Mouse (Mus musculus): Measurements from ENCODE around the gene Spata1.

The Spata1 gene

DNA sequence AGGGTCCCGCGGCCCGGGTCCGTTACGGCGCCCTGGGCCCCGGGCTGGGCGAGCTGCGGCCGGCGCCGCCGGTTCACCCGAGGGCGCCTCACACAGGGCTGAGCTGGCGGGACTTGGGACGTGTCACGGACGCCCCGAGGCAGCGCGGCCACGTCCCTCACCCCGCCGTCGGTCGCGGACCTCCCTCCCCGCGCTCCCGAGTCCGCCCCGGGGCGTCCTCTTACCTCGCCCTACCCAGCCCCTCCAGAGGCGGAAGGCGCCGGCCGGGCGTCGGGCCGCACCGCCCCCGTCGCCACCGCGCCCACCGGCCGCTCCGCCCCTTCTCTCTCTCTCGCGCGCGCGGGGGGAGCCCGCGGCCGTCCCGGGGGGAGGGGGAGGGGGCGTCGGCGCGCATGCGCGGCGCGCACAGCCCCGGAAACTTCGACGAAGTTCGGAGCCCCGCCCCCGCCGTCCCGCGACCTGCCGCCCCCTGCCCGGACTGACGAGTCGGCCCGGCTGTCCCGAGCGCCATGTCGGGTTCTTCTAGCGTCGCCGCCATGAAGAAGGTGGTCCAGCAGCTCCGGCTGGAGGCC is at the start of gene Spata1, which contains the start of gene Gng5:
Spata1 (minus strand) TSS at position 323 of the 572 bp plus-strand sequence.
Gng5 (plus strand) TSS at position 377 of the 572 bp plus-strand sequence.
- DNase-seq = peak; percentile 80

DNA sequence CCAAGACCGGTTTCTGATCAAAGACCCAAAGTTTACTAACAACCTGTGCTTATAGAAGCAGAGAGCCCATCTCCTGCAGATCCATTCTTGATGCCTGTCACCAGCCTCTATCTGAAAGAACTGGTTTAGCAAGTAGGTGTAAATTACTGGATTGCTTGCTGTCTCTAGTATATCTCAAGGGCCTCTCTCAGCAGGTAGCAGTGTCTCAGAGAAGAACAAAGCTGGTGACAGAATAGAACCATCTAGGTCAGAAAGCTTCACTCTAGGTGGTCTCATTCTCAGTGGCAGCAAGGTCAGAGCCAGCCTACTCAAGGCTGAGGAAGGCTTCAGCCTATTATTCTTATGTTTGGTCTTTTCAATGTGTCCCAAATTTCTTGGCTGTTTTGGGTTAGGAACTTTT is 44.1 kb upstream of the Spata1 start:
- DNase-seq = no peak

DNA sequence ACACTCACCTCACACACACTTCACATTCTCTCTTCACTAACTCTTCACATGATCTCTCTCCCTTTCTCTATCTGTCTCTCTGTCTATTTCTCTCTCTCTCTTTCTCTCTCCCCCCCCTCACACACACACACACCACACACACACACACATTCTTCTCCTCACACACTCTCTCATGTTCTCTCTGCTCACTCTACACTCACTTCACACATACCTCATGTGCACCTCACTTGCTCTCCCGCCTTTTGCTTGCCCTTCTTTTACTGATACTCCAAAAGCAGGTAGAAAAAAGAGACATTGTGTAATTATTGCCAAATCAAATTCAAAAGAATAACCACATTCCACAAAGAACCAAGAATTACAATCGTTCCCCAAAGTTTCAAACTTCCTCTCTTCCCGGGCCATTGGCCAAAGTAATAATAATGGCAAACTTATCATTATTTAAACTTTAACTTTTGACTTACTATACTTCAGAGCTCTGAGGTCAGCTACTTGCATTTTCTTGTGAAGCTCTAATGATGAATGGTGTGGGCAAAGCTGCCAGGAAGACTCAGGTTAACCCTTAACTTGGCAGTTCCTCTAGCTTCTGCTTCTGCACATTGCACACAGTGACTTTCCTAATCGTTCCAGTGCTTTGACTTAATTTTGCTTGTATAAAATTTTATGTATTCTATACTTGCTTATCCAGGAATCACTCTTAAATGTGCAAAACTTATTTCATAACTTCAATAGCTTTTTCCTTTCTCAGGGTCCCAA is 41.1 kb upstream of the Spata1 start:
- no peak for DNase-seq

DNA sequence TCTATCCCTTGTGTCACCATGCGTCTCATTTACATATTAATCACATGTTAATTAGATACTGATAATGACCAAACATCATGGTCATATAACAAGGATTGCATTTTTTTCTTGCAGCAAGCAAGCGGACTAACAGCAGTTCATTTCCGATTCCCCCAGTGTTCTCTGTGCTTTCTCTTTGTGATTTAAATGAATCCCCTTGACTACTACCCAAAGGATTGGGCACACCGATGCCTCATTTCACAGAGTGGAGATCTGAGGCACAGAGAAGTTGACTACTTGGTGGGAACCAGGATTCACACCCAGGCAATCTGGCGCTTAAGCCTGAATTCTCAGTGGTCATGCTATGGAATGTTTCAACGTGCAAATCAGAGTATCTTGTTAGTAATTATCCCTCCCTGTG is 35.4 kb upstream of the Spata1 start:
- no peak for DNase-seq

DNA sequence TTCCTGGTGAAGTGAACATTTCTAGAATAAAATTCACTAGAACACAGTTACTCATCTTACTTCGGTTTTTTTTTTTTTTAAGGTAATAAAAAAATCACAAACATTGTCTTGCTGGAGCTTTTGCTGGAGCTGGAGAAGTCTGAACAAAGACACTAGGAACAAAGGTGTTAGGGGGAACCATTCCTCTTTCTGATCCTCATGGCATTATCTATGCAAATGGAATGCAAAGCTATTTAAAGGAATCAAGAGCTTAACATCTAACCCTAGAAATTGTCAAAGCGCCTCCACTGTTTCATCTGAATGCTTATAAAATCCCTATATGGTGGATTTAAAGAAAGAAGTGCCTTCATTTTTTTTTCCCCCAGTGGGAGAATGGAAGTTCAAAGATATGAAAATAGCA is 28.8 kb upstream of the Spata1 start:
- no peak for DNase-seq

DNA sequence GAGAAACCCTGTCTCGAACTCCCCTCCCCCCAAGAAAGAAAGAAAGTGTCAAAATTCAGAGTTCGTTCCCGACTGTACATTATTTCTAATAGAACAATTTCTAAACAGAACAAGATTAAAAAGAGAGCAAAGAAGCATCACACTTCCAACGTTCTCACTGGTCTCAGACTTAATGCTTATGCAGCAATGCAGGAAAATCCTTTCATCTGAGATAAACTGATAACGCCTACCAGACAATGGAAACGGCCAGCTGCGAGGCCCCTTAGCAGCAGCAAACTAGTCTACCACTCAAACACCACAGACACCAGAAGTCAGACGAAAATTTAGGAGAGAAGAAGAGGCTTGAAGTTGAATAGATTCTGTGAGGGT is 22.1 kb upstream of the Spata1 start:
- DNase-seq = no peak

DNA sequence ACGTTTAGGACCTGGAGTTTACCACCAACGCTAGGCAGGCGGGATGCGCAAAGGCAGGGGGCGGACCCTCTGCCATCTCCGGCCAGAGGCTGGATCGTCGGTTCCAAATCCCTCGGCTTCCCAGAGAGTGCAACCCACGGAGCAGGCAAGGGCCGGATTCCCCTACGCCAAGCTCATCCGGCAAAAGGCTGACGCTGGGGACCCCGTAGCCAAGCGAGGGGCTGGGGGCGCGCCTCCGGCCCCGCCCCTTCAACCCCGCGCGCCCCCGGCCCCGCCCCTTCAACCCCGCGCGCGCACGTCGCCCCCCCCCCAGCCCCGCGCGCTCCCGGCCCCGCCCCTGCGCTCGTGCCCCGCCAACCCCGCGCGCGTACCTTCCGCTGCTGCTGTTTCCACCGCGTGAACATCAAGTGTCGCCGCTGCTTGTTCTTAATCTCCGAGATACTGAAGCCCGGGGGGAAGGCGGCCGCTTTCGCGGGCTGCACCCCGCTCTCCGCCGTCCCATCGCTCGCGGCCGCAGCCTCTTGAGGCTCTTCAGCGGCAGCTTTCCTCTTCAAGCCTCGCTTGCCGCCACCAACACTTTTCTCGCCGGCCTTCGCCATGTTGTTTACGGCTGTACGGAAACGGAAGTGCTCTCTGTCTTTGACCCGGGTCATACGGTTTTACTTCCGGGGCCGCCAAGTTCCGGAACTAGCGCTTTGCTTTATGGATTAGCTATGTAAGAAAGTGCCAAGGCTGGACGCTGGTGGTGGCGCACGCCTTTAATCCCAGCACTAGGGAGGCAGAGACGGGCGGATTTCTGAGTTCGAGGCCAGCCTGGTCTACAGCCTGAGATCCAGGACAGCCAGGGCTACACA is 21.5 kb upstream of the Spata1 start, which contains the start of gene Rpf1:
Rpf1 (minus strand) TSS at position 632 of the 854 bp plus-strand sequence.
- DNase-seq = peak; percentile 81

DNA sequence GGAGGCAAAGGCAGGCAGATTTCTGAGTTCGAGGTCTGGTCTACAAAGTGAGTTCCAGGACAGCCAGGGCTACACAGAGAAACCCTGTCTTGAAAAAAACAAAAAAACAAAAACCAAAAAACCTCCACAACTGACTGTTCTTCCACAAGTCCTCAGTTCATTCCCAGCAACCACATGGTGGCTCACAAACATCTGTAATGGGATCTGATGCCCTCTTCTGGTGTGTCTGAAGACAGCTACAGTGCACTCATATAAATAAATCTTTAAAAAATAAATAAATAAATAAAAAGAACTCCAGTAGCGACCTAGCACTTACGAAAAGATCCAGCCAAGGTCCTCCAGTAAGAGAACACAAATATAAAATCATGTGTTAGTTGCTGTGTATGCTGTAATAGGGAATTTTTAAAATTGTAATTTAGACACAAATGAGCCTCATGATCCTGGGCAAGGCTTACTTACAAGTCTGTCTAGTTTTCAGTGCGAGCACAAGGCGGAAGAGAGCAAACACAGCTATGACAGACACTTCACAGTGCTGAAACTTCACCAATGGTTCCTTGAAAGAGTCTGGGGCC is 20.8 kb upstream of the Spata1 start:
- no peak for DNase-seq

DNA sequence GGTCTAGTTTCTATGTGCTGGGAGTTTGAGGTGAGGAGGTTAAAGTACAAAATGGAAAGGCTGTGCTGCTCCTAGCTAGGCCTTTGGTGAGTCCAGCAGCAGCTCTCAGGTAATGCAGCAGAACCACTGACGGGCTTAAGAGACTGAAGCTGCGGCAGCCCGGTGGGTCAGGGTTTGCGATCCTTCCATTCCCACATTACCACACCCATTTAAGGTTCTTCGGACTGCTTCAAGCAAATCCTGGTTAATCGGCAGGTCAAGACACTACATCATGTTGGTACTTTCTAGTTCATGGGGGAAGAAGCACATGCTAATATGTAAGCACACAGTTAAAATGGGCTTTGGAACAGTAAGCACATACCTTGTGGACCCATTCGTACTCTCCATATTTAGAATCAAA is 7.2 kb upstream of the Spata1 start:
- DNase-seq = no peak

DNA sequence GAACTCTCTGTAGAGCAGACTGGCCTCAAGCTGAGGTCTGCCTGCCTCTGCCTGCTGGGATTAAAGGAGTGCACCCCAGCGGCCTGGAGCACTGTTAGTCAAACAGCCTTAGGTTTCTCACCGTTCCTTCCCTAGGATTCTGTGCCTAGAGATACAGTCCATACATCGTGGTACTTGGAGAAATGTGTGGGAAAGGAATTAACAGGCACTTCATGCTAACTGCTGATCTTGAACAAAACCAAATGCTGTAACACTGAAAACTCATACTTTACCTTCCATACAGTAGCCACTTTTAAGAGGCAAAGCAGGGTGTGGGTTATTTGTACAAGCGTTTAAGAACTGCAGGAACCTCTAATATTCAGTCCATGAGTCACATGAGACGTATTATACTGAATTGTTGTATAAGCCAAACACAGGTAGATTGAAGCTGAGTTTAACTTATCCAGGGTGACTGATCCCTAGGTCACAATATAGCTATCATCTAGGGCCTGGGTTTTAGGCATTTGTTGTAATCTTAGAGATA is 2.1 kb upstream of the Spata1 start:
- DNase-seq = no peak

DNA sequence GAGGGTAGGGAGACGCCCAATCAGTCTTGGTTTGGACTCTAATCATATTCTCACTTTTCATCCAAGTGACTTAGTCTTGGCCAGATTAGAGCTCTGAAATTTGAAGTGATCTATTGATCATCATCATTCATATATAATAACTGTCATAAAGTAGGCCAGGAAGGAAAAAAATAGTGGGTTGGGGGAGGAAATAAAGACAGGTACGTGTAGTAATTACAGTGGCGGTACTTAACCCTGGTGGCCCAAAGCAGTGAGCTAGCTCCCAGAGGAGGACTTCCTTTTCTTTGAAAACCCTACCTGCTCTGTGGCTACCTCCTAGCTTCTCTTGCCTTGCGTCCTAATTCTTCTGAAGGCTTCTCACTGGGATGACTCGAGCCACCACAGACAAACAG is 1.3 kb upstream of the Spata1 start:
- no peak for DNase-seq

DNA sequence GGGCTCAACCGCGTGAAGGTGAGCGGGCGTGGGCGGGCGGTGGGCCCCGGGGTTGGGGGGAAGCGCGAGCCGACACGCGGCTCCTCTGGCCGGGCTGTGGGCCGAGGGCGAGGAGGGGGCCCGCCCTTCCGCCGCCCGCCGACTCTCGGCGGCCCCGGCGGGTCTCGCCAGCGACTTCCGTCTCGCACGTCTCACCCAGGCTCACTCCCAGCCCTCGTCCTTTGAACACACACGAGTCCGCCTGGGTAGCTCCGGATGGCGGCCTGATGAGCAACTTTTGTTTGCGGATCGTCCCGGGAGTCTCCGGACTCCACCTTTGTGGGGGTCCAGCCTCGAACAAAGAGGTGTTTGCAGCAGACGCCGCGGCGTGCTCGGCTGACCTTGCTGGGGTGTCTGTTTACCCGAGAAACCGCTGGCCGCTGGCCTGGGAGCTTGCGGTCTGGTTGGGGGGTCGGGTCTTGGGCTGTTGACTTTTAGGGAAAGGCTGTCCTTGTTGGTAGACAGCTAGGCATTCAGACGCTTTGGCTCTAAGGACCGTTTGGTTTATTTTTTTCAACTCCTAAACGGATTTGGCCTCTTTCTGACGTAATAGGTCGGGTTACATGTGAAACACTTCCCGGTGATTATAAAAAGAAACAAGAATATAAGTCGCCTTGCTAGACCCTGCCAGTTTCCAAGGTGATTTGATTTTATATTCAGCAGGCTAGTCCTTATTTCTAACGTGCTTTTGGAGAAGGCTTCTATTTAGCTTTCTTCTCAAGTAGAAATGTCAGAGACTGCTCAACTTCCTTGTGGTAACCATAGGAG is 653 bp upstream of the Spata1 start:
- no peak for DNase-seq

DNA sequence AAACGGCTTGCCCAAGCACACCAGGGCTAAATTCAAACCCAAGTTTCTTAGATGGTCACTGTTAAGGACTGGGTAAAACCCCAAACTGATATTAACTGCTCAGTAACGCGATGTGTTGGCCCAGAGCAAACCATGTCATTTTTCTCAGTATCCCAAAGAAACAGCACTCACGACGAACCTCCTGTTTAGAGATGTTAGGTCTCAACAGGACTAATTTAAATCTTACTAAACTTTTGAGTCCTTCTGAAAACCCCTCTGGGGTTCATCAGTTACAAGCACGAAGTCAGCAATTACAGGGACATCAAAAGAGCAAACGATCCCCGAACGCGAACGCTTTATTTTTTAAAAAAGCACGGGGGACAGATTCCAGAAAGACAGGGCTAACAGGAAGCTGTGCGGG is 564 bp downstream of the Spata1 start:
- DNase-seq = no peak

DNA sequence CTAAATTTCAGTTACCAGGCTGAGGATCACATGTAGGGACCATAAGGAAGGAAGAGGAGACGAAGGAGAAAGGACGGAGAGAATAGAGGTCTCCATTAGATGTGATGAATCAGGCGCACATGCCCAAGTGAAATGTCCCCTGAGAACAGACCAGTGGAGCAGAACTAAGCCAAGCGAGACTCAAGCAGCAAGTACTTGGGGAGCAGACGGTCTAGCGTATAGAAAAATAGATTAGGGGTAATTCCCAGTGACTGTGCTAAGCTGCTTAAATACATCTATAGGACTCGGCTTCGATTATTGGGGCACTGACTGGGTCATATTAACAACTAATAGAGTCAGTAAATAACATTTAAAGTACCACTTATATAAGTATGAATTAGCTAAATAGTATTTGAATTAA is 4.6 kb downstream of the Spata1 start:
- no peak for DNase-seq

DNA sequence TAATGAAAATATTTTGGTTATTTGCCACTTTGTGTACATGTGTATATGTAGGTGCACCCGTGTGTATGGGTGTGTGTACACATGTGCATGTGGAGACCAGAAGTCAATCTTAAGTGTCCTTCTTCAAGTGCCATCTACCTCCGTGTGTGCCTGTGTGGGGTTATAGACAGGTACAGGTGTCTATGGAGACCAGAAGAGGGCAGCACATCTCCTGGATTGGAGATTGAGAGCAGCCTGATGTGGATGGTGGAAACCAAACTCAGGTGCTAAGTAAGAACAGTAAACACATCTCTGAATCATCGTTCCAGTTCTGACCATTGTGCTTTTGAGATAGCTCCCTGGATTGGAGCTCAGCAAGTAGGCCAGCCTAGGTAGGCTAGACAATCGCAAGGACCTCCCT is 13.1 kb downstream of the Spata1 start:
- no peak for DNase-seq

DNA sequence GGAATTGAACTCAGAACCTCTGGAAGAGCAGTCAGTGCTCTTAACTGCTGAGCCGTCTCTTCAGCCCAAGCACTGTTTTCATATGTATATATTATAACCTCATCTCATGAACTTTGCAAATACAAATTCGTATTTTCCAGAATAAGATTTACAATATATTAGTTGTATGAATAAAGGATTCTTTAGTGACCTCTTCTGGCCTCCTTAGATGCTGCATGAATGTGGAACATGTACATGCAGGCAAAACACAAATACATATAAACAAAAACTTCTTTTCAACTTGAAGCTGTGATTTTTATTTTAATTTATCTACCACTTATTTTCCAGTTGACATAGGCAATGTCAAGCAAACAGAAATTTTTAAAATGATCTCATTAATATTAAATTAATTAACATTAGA is 17.5 kb downstream of the Spata1 start:
- no peak for DNase-seq

DNA sequence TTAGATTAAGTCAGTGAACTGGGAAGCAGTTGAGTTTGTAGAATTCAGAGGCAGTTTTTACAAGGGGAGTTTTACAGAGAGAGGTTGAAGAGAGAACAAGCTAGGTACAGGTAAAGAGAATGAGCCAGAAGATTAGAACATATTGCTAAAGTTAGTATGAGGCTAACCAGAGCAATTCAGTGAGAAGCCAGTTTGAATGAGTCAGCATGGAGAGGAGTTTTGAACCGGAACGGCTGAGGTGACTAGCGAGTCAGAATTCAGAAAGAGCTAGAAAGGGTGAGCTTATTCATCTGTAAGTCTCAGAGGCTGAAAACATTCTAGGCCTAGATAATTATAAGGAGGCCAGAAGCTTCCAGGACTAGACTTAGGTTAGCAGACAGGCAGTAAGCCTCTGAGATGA is 25.1 kb downstream of the Spata1 start:
- DNase-seq = no peak

DNA sequence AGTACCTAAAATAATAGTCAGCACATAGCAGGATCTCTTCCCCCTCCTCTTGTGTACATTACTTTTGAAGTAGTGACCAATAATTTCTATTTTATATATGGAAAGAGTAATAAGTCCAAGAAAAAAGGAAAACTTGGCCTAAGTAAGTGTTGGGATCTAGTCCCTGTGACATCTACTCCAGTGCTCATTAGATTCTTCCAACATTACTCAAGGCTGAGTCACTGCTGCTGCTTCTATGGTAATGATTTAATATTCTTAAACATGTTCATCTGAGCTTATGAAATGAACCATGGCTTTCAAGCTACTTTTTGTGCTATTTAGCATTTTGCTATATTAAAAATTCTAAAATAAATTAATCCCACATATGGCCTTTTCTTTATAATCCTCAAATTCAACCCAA is 25.8 kb downstream of the Spata1 start:
- no peak for DNase-seq

DNA sequence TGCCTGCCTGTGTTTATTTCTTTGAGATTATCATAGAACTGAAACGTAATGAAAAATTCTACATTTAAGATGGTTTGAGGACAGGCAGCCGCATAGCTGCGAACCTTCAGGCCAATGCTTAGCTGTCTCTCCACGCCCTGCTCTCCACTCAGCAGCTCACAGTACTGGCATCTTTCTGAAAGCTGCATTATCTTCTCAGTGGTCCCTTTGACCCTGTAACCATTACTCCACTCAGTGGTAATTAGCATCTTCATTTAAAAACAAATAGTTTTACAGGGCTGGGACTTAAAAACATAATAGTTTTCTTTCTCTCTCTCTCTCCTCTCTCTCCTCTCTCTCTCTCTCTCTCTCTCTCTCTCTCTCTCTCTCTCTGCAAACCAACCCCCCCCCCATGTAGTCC is 26.9 kb downstream of the Spata1 start:
- DNase-seq = no peak

DNA sequence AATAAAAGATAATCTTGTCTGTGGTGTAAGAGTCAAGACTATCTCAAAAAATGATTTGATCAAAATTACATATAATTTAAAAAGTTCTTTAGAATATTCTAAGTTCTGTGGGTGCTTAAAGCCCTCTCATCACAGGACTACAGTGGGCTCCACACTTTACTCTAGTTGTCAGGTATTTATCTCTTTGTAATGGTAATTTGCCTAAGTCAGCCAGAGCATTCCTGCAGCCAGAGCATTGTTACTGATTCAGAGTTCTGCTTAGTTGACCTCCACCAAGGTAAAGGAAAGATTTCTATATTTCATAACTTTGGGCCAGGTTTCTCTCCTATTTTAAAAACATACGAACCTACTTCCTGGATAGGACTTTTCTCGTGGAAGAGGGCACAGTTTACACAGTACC is 30.3 kb downstream of the Spata1 start:
- DNase-seq = no peak

DNA sequence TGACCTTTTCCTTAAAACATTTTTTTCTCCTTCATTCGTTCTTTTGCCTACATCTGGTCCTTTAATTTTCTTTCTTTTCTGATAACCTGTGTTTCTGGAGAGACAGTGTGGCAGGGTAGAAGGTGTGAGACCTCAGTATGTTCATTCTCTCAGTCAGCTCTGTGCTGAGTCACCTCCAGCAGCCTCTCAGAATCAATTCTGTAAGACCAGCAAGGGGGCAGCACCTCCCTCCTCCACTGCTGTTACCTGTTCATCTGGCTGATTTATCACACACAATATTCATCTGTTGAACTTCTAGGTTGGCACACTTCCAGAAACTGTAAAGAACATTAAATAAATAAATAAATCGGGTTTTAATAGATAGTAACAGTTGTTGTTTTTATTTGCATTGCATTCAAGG is 36.6 kb downstream of the Spata1 start:
- no peak for DNase-seq

DNA sequence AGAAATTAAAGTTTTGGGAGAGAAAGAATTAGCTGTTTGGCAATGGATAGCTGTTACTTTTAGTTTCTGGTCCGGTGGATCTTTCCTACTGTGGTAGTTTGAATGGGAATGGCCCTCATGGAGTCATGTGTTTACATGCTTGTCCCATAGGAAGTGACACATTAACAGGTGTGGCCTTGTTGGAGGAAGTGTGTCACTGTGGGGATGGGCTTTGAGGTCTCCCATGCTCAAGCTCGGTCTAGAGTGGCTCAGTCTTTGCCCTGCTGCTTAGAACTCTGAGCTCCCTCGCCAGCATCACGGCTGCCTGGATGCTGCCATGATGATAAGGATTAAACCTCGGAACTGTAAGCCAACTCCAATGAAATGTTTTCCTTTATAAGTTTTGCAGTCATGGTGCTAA is 48.2 kb downstream of the Spata1 start:
- no peak for DNase-seq
